Mouse (Mus musculus) thymus, postnatal 14 days (tissue): Measurements from ENCODE around the gene Myh9.

Experiments used
- DNase-seq: peaks from one replicate; pipeline ENCODE4 v3.0.0; 2021

The Myh9 gene

GRCm38 (mm10) chr15:77842047-77842843 is at the start of gene Myh9:
Myh9 (minus strand) TSS chr15:77842175.
- peak; percentile 98 for DNase-seq

- no peak for DNase-seq
These were observed 49.8 kb upstream of the Myh9 start for GRCm38 (mm10) chr15:77891766-77892165.

- DNase-seq = no peak
These were observed 47.9 kb upstream of the Myh9 start for GRCm38 (mm10) chr15:77889761-77890422.

- no peak for DNase-seq
These were observed 46.3 kb upstream of the Myh9 start for GRCm38 (mm10) chr15:77888286-77888685.

GRCm38 (mm10) chr15:77887093-77887488 is 45.1 kb upstream of the Myh9 start:
- DNase-seq = no peak

GRCm38 (mm10) chr15:77886369-77887092 is 44.6 kb upstream of the Myh9 start:
- no peak for DNase-seq

- no peak for DNase-seq
These were observed 44.0 kb upstream of the Myh9 start for GRCm38 (mm10) chr15:77885945-77886344.

- no peak for DNase-seq
These were observed 43.2 kb upstream of the Myh9 start for GRCm38 (mm10) chr15:77885159-77885558.

GRCm38 (mm10) chr15:77883697-77884010 is 41.7 kb upstream of the Myh9 start:
- no peak for DNase-seq

- DNase-seq = no peak
These were observed 41.1 kb upstream of the Myh9 start for GRCm38 (mm10) chr15:77882797-77883696.

GRCm38 (mm10) chr15:77882297-77882696 is 40.3 kb upstream of the Myh9 start:
- no peak for DNase-seq

- DNase-seq = no peak
These were observed 39.7 kb upstream of the Myh9 start for GRCm38 (mm10) chr15:77881698-77882097.

GRCm38 (mm10) chr15:77880738-77881137 is 38.8 kb upstream of the Myh9 start:
- no peak for DNase-seq

- DNase-seq = no peak
These were observed 37.8 kb upstream of the Myh9 start for GRCm38 (mm10) chr15:77879756-77880155.

GRCm38 (mm10) chr15:77877209-77877608 is 35.2 kb upstream of the Myh9 start:
- peak; percentile 59 for DNase-seq

GRCm38 (mm10) chr15:77876716-77877115 is 34.7 kb upstream of the Myh9 start:
- no peak for DNase-seq

- DNase-seq = no peak
These were observed 34.0 kb upstream of the Myh9 start for GRCm38 (mm10) chr15:77875953-77876352.

GRCm38 (mm10) chr15:77874807-77875206 is 32.8 kb upstream of the Myh9 start:
- DNase-seq = no peak

GRCm38 (mm10) chr15:77874310-77874709 is 32.3 kb upstream of the Myh9 start:
- no peak for DNase-seq

GRCm38 (mm10) chr15:77873564-77873963 is 31.6 kb upstream of the Myh9 start:
- no peak for DNase-seq

GRCm38 (mm10) chr15:77872996-77873395 is 31.0 kb upstream of the Myh9 start:
- DNase-seq = no peak

- DNase-seq = no peak
These were observed 26.4 kb upstream of the Myh9 start for GRCm38 (mm10) chr15:77868340-77868739.
